Mouse (Mus musculus): ENCODE data around the gene Atf7.

GRCm38 (mm10) chr15:102583708-102584383 is 41.4 kb downstream of the Atf7 start:
- TF ChIP-seq MAFK (IDR thresholded peaks at IDR 0.05; ENCODE audit: insufficient read depth, low read depth, low read length): no peak
- TF ChIP-seq ZNF384 (IDR thresholded peaks at IDR 0.05; ENCODE audit: low read depth, low read length): no peak
- TF ChIP-seq ZC3H11A (IDR thresholded peaks at IDR 0.05; ENCODE audit: borderline replicate concordance, low read depth, low read length): no peak
- TF ChIP-seq CHD2 (IDR thresholded peaks at IDR 0.05; ENCODE audit: low read depth, low read length): no peak
- TF ChIP-seq HCFC1 (IDR thresholded peaks at IDR 0.05; ENCODE audit: borderline replicate concordance, insufficient read depth, low read length): no peak

Data from ES-E14 (cell line).